Mouse (Mus musculus) embryo, embryonic 10.5 days (tissue): ENCODE results near the gene Hdac5.

Experiments used
- DNase-seq: peaks from one replicate; pipeline ENCODE4 v3.0.0-alpha.2; 2015; ENCODE audit warnings: low spot score

The Hdac5 gene

DNA sequence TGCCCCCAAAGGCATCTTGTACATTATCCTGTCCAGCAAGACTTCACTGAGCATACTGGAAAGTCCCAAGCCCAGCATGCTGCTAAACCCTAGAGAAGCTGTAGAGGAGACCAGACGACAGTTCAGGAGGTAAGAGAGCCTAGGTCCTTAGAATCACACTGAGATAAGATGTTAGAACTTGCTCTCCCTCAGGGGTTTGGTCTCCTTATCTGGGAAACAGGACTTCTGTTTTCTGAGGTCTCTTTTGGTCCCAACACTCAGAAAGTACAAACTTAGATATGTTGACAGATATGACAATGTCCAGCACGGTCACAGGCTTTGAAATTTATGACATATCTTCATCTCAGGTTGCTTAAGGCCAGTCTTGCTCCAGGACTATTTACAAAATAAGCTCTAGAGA is 6.1 kb upstream of the Hdac5 start:
- DNase-seq: no peak

DNA sequence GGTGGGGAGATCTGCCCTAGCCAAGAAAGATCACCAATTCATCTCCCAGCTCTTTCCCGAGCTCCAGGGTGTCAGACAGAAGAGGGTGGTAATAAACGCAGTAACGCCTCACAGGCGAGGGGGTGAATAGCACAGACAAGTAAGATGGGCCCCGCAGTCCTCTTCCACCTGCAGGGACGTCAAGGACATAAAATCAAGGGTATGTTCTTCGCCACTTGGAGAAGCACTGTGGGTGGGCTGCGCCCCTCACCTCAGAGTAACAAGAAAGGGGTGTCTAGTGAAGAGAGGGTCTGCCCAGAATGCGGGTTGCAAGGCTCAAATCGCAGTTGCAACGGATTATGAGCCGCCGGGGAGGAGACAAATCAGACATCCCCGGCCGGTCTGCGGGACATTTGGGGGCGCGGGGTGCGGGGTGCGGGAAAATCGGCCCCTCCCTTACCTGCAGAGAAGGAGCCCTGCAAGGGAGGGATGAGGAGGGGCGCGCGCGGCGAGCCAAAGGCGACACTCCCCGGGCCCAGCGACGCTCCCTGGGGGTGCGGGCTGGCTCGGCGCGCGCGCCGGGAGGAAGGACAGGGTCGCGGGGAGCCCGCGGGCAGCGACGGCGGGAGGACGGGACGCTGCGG is 524 bp downstream of the Hdac5 start:
- peak; percentile 45 for DNase-seq

DNA sequence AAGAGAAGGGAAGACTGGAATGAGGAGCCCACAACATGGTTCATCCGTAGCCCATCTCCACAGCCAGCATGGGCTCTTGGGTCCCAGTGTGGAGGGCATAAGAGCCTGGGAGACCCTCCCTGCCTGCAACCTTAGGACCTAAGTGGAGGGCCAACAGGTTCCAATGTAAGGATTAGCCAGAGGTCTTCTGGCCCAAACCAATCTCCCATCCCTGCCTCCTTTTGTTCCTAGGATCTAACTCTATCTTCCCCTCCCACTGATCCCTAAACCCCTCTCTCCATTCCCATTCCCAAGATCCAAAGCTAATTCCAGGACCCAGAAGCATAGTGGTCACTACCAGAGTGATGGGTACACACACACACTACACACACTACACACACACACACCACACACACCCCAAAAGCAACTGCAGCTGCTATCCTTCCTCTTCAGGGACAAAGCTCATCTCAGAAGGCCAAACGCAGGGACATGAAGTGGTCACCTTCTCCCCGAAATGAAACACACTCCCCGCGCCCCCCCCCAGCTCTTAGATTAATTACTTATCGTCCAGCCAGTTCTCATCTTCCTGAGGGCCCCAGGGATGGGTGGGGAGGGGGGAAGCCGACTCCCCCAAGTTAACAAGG is 1.2 kb downstream of the Hdac5 start:
- no peak for DNase-seq

- DNase-seq: no peak
These were observed 1.8 kb downstream of the Hdac5 start for GRCm38 (mm10) chr11:102228191-102228545.

DNA sequence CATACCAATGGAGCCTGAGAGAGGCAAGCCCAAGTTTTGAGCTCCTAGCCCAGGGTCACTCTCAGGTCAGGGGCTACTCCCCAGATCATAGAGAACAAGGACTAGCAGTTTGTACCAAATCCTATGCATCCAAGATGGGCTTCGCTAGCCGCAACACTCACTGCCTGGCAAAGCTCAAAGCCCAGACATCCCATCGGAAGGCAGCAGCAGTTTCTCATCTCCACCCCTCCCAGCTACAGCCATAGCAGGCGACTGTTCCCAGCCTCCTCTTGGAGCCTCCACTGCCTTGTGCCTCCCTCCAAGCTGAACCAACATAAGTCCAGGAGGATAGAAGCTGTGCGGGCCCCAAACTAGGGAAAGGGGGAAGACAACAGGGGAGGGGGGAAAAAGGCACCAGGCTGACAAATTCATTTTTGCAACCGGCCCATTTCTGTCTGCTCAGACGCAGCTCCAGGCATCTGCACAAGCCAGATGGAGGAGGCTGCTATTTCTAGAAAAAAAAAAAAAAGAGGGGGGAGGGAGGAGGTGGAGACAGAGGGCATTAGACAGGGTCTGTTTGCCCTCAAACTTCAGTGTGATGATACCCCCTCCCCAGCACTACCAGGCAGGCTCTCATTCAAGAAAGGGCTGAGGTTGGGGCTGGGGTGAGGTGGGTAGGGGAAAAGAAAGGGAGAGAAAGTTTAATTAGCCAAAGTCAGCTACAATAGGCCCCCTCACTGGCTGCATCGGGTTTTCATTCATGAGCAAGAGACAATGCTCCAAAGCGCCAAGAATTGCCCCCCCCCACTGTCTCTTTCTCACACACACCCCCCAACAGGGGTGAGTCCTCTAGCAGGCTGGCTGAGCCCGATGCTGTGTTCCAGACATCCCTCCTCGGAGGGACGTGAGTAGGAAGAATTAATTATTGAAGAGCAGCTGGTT is 2.4 kb downstream of the Hdac5 start:
- peak; percentile 63 for DNase-seq

DNA sequence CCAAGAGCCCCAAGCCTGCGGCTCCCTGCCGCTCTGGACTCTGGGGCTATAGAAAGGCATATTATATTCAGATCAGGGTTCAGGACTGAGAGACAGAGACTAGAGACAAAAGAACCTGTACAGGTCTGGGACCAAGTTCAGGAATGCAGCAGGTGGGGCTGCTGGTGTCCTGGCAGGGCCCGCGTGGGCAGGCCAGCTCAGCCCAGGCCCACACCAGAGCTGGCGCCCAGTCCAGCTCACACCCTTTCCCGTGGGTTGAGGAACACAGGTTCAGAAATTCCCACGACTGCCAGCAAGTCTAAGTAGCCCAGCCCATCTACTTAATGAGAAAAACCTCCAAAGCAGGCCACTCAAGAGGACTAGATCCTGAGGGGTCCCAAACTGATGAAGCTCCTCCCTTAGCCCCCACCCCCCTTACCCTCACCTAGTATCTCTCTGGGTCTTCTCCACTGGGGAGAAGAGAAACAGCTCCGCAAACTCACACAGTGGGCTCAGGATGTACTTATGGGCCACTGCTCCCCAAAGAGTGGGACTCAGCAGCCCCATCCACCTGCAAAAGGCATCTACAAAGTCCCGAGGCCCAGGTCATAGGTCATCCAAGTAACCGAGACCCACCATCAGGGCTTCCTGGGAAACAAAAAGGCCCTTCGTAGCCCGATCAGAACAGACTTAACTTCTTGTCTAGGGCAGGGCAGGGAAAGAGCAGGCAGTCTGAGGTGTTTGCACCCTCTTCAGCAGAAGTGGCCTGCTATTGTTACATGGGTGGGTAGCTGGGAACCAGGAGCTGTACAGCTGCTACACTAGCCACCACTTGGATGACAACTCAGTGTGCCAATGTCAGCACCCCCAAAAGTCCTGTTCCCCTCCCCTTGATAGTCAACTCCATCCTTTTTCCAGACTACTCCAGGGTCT is 3.6 kb downstream of the Hdac5 start:
- no peak for DNase-seq

DNA sequence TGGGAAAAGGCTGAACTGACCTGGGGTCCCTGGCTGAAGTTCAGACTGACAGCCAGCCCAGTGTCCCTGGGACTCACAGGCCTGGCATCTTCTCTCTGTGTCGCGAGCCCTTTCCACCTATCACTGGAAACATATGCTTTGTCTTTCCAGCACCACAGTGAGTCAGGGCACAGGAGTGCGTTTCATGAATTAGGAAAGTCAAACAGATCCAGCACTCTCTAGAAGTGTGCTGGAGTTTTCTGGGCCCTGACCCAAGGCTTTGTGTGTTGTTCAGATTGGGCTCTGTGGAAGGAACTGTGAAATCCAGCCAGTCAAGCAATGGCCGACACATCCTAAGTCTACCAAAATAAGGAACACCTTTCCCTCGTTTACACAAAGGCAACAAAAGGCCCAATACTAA is 4.7 kb downstream of the Hdac5 start:
- no peak for DNase-seq

- no peak for DNase-seq
These were observed 5.3 kb downstream of the Hdac5 start for GRCm38 (mm10) chr11:102224686-102225085.

- peak; percentile 82 for DNase-seq
These were observed 6.8 kb downstream of the Hdac5 start for GRCm38 (mm10) chr11:102223166-102223565.

- no peak for DNase-seq
These were observed 8.0 kb downstream of the Hdac5 start for GRCm38 (mm10) chr11:102221954-102222351.

GRCm38 (mm10) chr11:102221243-102221953 is 8.6 kb downstream of the Hdac5 start:
- DNase-seq: no peak

- DNase-seq: no peak
These were observed 9.5 kb downstream of the Hdac5 start for GRCm38 (mm10) chr11:102220451-102220850.

- DNase-seq: no peak
These were observed 10.0 kb downstream of the Hdac5 start for GRCm38 (mm10) chr11:102219994-102220346.

- DNase-seq: no peak
These were observed 10.5 kb downstream of the Hdac5 start for GRCm38 (mm10) chr11:102219247-102219993.

DNA sequence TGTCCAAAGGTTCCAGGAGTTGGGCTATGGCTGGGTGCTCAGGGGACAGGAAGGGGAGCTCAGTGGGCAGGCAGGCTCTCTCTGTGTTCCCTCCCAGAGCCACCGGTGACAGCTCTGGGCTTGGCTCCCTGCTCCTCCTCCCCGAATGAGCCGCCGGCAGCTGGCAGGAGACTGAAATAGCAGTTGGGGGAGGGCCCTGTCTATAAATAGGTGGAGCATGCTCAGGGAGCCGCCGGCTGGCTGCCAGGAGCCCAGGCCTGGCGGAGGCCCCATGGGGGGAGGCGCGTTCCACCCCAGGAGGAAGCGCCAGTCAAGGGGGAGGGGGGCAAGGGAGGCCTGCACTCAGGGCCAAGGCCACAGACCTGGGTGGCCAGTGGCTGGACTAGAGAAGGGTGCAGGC is 11.2 kb downstream of the Hdac5 start:
- peak; percentile 85 for DNase-seq

GRCm38 (mm10) chr11:102217876-102218430 is 12.0 kb downstream of the Hdac5 start:
- DNase-seq: no peak

- no peak for DNase-seq
These were observed 12.6 kb downstream of the Hdac5 start for GRCm38 (mm10) chr11:102217396-102217795.

DNA sequence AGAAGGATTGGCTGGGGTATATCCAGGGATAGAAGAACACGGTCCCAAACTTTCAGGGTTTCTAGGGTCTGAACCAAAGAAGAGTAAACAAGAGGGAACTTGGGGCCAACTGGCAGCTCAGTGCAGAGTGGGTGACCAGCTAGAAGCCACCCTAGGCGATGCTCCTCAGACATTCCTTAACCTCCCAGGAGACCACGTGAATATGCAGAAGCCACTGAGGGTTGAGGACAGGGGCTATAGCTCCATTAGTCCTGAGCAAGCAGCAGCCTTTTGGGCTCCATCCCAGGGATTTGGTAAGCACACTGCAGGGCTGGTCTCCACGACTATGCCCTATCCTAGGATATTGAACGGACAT is 13.1 kb downstream of the Hdac5 start:
- no peak for DNase-seq

DNA sequence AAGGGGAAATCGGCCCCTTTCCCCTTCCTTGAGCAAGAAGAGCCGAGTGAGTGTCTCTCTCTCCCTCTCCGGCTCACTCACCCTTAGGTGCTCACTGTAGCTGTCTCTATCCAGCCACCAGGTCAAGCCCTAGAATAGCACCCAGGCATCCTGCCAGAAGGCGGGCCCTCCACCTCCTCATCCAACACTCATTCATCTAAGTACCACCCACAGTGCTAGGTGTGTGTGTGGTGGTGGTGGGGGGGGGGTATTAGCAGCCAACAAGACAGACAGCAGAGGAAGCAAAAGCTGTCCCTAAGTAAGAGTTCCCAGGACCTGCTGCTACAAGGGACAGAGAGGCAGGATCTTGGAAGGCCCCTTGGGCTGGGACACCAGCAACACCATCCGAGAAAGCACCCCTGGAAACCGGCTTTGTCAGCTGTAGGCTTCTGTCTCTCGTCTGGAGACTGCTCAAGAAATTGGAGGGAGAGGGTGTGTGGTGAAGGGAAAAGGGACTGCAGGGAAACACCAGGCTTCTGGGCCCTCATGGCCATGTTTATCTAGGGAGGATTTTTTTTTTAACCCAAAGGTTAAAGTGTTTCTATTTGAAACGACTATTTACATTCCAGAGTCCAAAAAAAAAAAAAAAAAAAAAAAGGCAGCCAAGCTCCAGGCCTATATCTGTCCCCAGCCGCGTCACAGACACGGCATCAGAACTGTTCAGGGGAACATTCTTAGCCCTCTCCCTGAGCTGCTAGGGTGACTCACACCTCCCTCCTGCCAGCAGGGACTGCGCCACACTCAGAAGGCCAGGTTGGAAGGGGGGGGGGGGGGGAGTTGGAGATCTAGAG is 13.7 kb downstream of the Hdac5 start:
- no peak for DNase-seq

GRCm38 (mm10) chr11:102215511-102215910 is 14.5 kb downstream of the Hdac5 start:
- DNase-seq: no peak
